Mouse (Mus musculus) embryonic facial prominence, embryonic 14.5 days (tissue): ENCODE data around the gene Fntb. TPM values are rescaled to one million over a fixed set of nuclear protein-coding genes. Genes with fewer than 3 reads are reported as not detected.

Experiments
- ATAC-seq: fragments of 200-750 bp; cut with Nextera tagmentation; 2 replicates; pipeline ENCODE4 v1.8.0; 2017; ENCODE audit warnings: low read depth, moderate number of reproducible peaks, moderate TSS enrichment
- DNase-seq: peaks from one replicate; pipeline ENCODE4 v3.0.0-alpha.2; 2015; ENCODE audit warnings: low spot score
- H3K27ac ChIP-seq: fragments of 300-500 bp; sonication (generic); replicated peaks from 2 replicates; pipeline ENCODE4 v1.5.1; 2014; ENCODE audit warnings: low read depth, mild to moderate bottlenecking, low read length, moderate library complexity
- H3K27me3 ChIP-seq: fragments of 300-500 bp; sonication (generic); replicated peaks from 2 replicates; pipeline ENCODE4 v1.6.1; 2014; ENCODE audit warnings: low read length; ENCODE audit not compliant: control insufficient read depth, insufficient read depth
- H3K36me3 ChIP-seq: fragments of 300-500 bp; sonication (generic); 2 replicates; pipeline ENCODE4 v1.6.1; 2014; ENCODE audit warnings: low read length, mixed read lengths; ENCODE audit not compliant: control insufficient read depth, insufficient read depth
- H3K4me1 ChIP-seq: fragments of 300-500 bp; sonication (generic); 2 replicates; pipeline ENCODE4 v1.6.1; 2014; ENCODE audit warnings: antibody characterized with exemption, low read length; ENCODE audit not compliant: control insufficient read depth, insufficient read depth
- H3K4me2 ChIP-seq: fragments of 300-500 bp; sonication (generic); 2 replicates; pipeline ENCODE4 v1.6.1; 2014; ENCODE audit warnings: low read depth, mild to moderate bottlenecking, low read length, moderate library complexity, mixed read lengths
- H3K4me3 ChIP-seq: fragments of 300-500 bp; sonication (generic); 2 replicates; pipeline ENCODE4 v1.5.1; 2014; ENCODE audit warnings: low read depth, mild to moderate bottlenecking, low read length
- H3K9ac ChIP-seq: fragments of 300-500 bp; sonication (generic); 2 replicates; pipeline ENCODE4 v1.6.1; 2014; ENCODE audit warnings: low read depth, mild to moderate bottlenecking, low read length, moderate library complexity, mixed read lengths
- H3K9me3 ChIP-seq: fragments of 300-500 bp; sonication (generic); 2 replicates; pipeline ENCODE4 v1.6.1; 2016; ENCODE audit warnings: low read length; ENCODE audit not compliant: control insufficient read depth
- whole genome bisulfite sequencing: fragments of 180-500 bp; shearing (Covaris S2); extraction: QIAGEN DNeasy Blood & Tissue Kit; methylation state at CpG from one replicate; pipeline ENCODE4 v1.1.7; 2014; 5-methylcytosine and 5-hydroxymethylcytosine counted together
- polyA plus RNA-seq: library from polyadenylated mRNA; unstranded; fragments of >200 nt; fragmentation: Nextera tagmentation; extraction: Ambion mirVana; gene quantifications from 2 replicates; pipeline ENCODE4 v1.2.1, GENCODE M21; 2014

Gene Fntb
- polyA plus RNA-seq, 1 experiment from 2014 or later: 41.4 TPM

- Histone ChIP-seq H3K27me3 (no peaks in the 10 kb centered on the region), H3K9me3 (no peaks in the 10 kb centered on the region), H3K9ac (peak within 1 kb of the TSS; percentile 76), H3K4me3 (peak within 1 kb of the TSS; percentile 75), H3K4me1 (peaks cover 4% of the 10 kb centered on the region; the same call in 1 of the 2 replicates), H3K4me2 (peak within 1 kb of the TSS; percentile 78), H3K27ac (peak within 1 kb of the TSS; percentile 63; the same call in 1 of the 2 replicates), H3K36me3 (peaks cover 19% of the 10 kb centered on the region)
- peak; percentile 99 for ATAC-seq
- DNase-seq: peak; percentile 100
- under 1% methylated on average over 55 of the region's 73 CpGs for WGBS
Observed at GRCm38 (mm10) chr12:76961932-76962891, 196.8 kb downstream of the Fntb start, which contains the start of gene Max. Max (minus strand) TSS chr12:76962201.

GRCm38 (mm10) chr12:76965089-76965488, 199.7 kb downstream of the Fntb start:
- Histone ChIP-seq H3K9ac (no peak overlapping the region), H3K4me2 (no peak overlapping the region), H3K36me3 (no peaks in the 10 kb centered on the region), H3K27ac (no peak overlapping the region), H3K27me3 (no peaks in the 10 kb centered on the region), H3K4me1 (peaks cover 4% of the 10 kb centered on the region; the same call in 1 of the 2 replicates), H3K9me3 (no peaks in the 10 kb centered on the region), H3K4me3 (no peak overlapping the region)
- WGBS: 25% methylated on average over 5 of the region's 5 CpGs
- DNase-seq: no peak
- ATAC-seq: no peak

GRCm38 (mm10) chr12:76965876-76966275, 200.5 kb downstream of the Fntb start:
- no peak overlapping the region for H3K4me2 ChIP-seq
- H3K9me3 ChIP-seq: no peaks in the 10 kb centered on the region
- DNase-seq (peak; percentile 14), ATAC-seq (no peak)
- no peak overlapping the region for H3K9ac ChIP-seq
- 18% methylated on average over 4 of the region's 4 CpGs for WGBS
- no peak overlapping the region for H3K4me3 ChIP-seq
- H3K27ac ChIP-seq: no peak overlapping the region
- peaks cover 3% of the 10 kb centered on the region; the same call in 1 of the 2 replicates for H3K4me1 ChIP-seq
- no peaks in the 10 kb centered on the region for H3K36me3 ChIP-seq
- no peaks in the 10 kb centered on the region for H3K27me3 ChIP-seq

Other genes starting within 250 kb of the Fntb start
- gene Plekhg3, start 234.7 kb upstream of the Fntb start, polyA plus RNA-seq: 6.3 and 7.3 TPM in 2 replicates
- gene Sptb, start 55.0 kb upstream of the Fntb start, polyA plus RNA-seq: 2.3 and 3.3 TPM in 2 replicates
- 88.8 and 99.4 TPM in 2 replicates for gene Churc1, start 51 bp upstream of the Fntb start, polyA plus RNA-seq
- 4.2 and 6.8 TPM in 2 replicates for gene Gpx2, start 30.0 kb downstream of the Fntb start, polyA plus RNA-seq
- gene Rab15, start 57.3 kb downstream of the Fntb start, polyA plus RNA-seq: 26.5 and 27.7 TPM in 2 replicates
- 37.1 and 39.3 TPM in 2 replicates for gene Max, start 196.6 kb downstream of the Fntb start, polyA plus RNA-seq